Mouse (Mus musculus): ENCODE results near the gene Rora.

DNA sequence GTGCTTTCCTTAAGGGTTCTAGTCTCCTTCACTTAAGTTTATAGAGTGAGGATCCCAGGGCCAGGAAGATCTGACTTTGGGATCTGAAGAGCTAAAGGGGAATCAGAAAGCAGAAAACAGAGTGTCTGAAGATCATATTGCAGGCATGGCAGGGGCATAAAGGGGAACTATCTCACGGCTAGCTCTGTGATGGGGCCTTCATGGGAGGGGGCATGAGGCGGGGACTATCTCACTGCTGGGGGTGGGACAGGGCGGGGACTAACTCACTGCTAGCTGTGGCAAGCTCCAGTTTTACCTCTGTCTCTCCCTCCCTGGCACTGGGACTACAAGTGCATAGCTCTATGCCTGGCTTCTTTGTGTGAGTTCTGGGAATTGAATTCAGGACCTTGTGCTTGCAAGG lies 279.6 kb downstream of the Rora start:
- TF ChIP-seq CTCF (IDR thresholded peaks at IDR 0.05; ENCODE audit: low read depth) (no peak), EP300 (IDR thresholded peaks at IDR 0.05; ENCODE audit: low read depth) (no peak)
